Mouse (Mus musculus) heart, adult 2 months (tissue): ENCODE data around the gene Mlh3.

ENCODE experiments used
- CTCF ChIP-seq: fragments of 200-600 bp; IDR thresholded peaks from 2 replicates; pipeline ENCODE4 v1.8.1; 2022; ENCODE audit warnings: antibody characterized with exemption, mild to moderate bottlenecking, moderate library complexity
- POLR2A ChIP-seq: fragments of 200-500 bp; IDR thresholded peaks from 2 replicates; pipeline ENCODE4 v1.6.1; 2011; ENCODE audit warnings: mild to moderate bottlenecking, low read depth, low read length, control low read depth; ENCODE audit not compliant: insufficient read depth

DNA sequence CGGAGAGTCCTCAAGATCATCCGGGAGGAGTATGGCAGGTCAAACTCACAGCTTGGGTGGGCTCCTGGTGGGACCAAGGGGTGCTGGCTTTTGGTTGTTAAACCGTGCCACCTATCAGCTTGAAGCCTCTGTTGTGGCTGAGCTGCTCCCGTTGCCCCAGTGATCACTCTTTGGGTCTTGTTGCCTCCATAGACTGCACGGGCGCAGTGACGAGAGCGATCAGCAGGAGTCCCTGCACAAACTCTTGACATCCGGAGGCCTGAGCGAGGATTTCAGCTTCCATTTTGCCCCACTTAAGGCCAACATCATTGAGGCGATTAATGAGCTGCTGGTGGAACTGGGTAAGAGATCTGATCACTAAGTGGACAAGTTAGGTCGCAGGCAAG is 50.5 kb downstream of the Mlh3 start:
- TF ChIP-seq POLR2A (no peak), CTCF (no peak)
